Mouse (Mus musculus): ENCODE results near the gene Orai1. TPM values are rescaled to one million over a fixed set of nuclear protein-coding genes. Genes with fewer than 3 reads are reported as not detected.
"Not testable (repeated sequence)": the region's sequence is repeated elsewhere in the genome, so short reads cannot be mapped to it uniquely, and the experiment has no call there.

Orai1 gene
- polyA plus RNA-seq, 1 experiment = 14.3 TPM

GRCm38 (mm10) chr5:123059757-123060520 lies 45.1 kb downstream of the Orai1 start:
- H3K4me3 ChIP-seq (ENCODE audit: insufficient read depth, low read length) = no peak overlapping the region
- no peaks in the 10 kb centered on the region for H3K4me1 ChIP-seq (ENCODE audit: control insufficient read depth, insufficient read depth, low read length)
- TF ChIP-seq CTCF (IDR thresholded peaks at IDR 0.05; ENCODE audit: extremely low read depth, insufficient read depth, low read length) (peak; percentile 53), POLR2A (IDR thresholded peaks at IDR 0.05; ENCODE audit: extremely low read depth, insufficient read depth, low read length) (no peak)
- H3K27ac ChIP-seq (ENCODE audit: insufficient read depth, low read length) = no peak overlapping the region

GRCm38 (mm10) chr5:123060706-123061401 lies 46.0 kb downstream of the Orai1 start:
- TF ChIP-seq POLR2A (IDR thresholded peaks at IDR 0.05; ENCODE audit: extremely low read depth, insufficient read depth, low read length) (no peak), CTCF (IDR thresholded peaks at IDR 0.05; ENCODE audit: extremely low read depth, insufficient read depth, low read length) (no peak)
- H3K4me3 ChIP-seq (ENCODE audit: insufficient read depth, low read length) = no peak overlapping the region
- H3K4me1 ChIP-seq (ENCODE audit: control insufficient read depth, insufficient read depth, low read length) = no peaks in the 10 kb centered on the region
- no peak overlapping the region for H3K27ac ChIP-seq (ENCODE audit: insufficient read depth, low read length)

- not testable (repeated sequence) for H3K27ac ChIP-seq (ENCODE audit: insufficient read depth, low read length); H3K4me3 ChIP-seq (ENCODE audit: insufficient read depth, low read length); H3K4me1 ChIP-seq (ENCODE audit: control insufficient read depth, insufficient read depth, low read length)
Measured at GRCm38 (mm10) chr5:123061402-123061749, 46.5 kb downstream of the Orai1 start.

GRCm38 (mm10) chr5:123063141-123063540 lies 48.3 kb downstream of the Orai1 start:
- Histone ChIP-seq H3K4me1 (ENCODE audit: control insufficient read depth, insufficient read depth, low read length) (no peaks in the 10 kb centered on the region), H3K4me3 (ENCODE audit: insufficient read depth, low read length) (no peak overlapping the region), H3K27ac (ENCODE audit: insufficient read depth, low read length) (no peak overlapping the region)
- no peak for TF ChIP-seq CTCF (IDR thresholded peaks at IDR 0.05; ENCODE audit: extremely low read depth, insufficient read depth, low read length)
- no peak for TF ChIP-seq POLR2A (IDR thresholded peaks at IDR 0.05; ENCODE audit: extremely low read depth, insufficient read depth, low read length)

GRCm38 (mm10) chr5:123064207-123064606 lies 49.3 kb downstream of the Orai1 start:
- no peak overlapping the region for H3K27ac ChIP-seq (ENCODE audit: insufficient read depth, low read length)

GRCm38 (mm10) chr5:123067395-123067995 lies 52.6 kb downstream of the Orai1 start:
- no peak overlapping the region for H3K27ac ChIP-seq (ENCODE audit: insufficient read depth, low read length)
- H3K4me3 ChIP-seq (ENCODE audit: insufficient read depth, low read length) = no peak overlapping the region
- H3K4me1 ChIP-seq (ENCODE audit: control insufficient read depth, insufficient read depth, low read length) = no peaks in the 10 kb centered on the region
- TF ChIP-seq POLR2A (IDR thresholded peaks at IDR 0.05; ENCODE audit: extremely low read depth, insufficient read depth, low read length) (no peak), CTCF (IDR thresholded peaks at IDR 0.05; ENCODE audit: extremely low read depth, insufficient read depth, low read length) (no peak)

More at GRCm38 (mm10) chr5:123064207-123064606, 49.3 kb downstream of the Orai1 start:
- H3K4me1 ChIP-seq (ENCODE audit: control insufficient read depth, insufficient read depth, low read length) = no peaks in the 10 kb centered on the region
- TF ChIP-seq CTCF (IDR thresholded peaks at IDR 0.05; ENCODE audit: extremely low read depth, insufficient read depth, low read length) (peak; percentile 13; the same call in 1 of the 2 replicates), POLR2A (IDR thresholded peaks at IDR 0.05; ENCODE audit: extremely low read depth, insufficient read depth, low read length) (no peak)
- peak overlapping the region; percentile 13; the same call in 1 of the 2 replicates for H3K4me3 ChIP-seq (ENCODE audit: insufficient read depth, low read length)

GRCm38 (mm10) chr5:123068115-123068514 lies 53.2 kb downstream of the Orai1 start, which contains the start of gene Tmem120b:
TSS of gene Tmem120b (plus strand) at chr5:123068415.
- TF ChIP-seq POLR2A (IDR thresholded peaks at IDR 0.05; ENCODE audit: extremely low read depth, insufficient read depth, low read length) = no peak
- no peak for TF ChIP-seq CTCF (IDR thresholded peaks at IDR 0.05; ENCODE audit: extremely low read depth, insufficient read depth, low read length)
- Histone ChIP-seq H3K4me1 (ENCODE audit: control insufficient read depth, insufficient read depth, low read length) (no peaks in the 10 kb centered on the region), H3K4me3 (ENCODE audit: insufficient read depth, low read length) (no peak within 1 kb of the TSS), H3K27ac (ENCODE audit: insufficient read depth, low read length) (no peak within 1 kb of the TSS)

- no peaks in the 10 kb centered on the region for H3K4me1 ChIP-seq (ENCODE audit: control insufficient read depth, insufficient read depth, low read length)
- TF ChIP-seq POLR2A (IDR thresholded peaks at IDR 0.05; ENCODE audit: extremely low read depth, insufficient read depth, low read length) = no peak
- TF ChIP-seq CTCF (IDR thresholded peaks at IDR 0.05; ENCODE audit: extremely low read depth, insufficient read depth, low read length) = no peak
- no peak overlapping the region for H3K4me3 ChIP-seq (ENCODE audit: insufficient read depth, low read length)
- H3K27ac ChIP-seq (ENCODE audit: insufficient read depth, low read length) = no peak overlapping the region
Measured at GRCm38 (mm10) chr5:123068714-123069113, 53.8 kb downstream of the Orai1 start.

GRCm38 (mm10) chr5:123075576-123076418 lies 60.9 kb downstream of the Orai1 start:
- Histone ChIP-seq H3K4me1 (ENCODE audit: control insufficient read depth, insufficient read depth, low read length) (peaks cover 6% of the 10 kb centered on the region), H3K27ac (ENCODE audit: insufficient read depth, low read length) (peak overlapping the region; percentile 75; the same call in 1 of the 2 replicates), H3K4me3 (ENCODE audit: insufficient read depth, low read length) (peak overlapping the region; percentile 69)
- TF ChIP-seq CTCF (IDR thresholded peaks at IDR 0.05; ENCODE audit: extremely low read depth, insufficient read depth, low read length) (no peak), POLR2A (IDR thresholded peaks at IDR 0.05; ENCODE audit: extremely low read depth, insufficient read depth, low read length) (peak; percentile 64; the same call in 1 of the 2 replicates)

Measured in cortical plate, adult 2 months (tissue).